Mouse (Mus musculus): ENCODE measurements at regions not wholly inside any gene's neighbourhood (a gene's known extent, or its start where the extent isn't known, plus 50 kb on each side); places are given as distances from the start of the nearest gene placed in this dataset.

- DNase-seq (ENCODE audit: low spot score): peak; percentile 7
These were observed 222.7 kb downstream of the Fam84b start for GRCm38 (mm10) chr15:60630756-60631402.

GRCm38 (mm10) chr15:60618801-60619200 is 234.8 kb downstream of the Fam84b start:
- no peak for DNase-seq (ENCODE audit: low spot score)

- no peak for DNase-seq (ENCODE audit: low spot score)
These were observed 236.2 kb downstream of the Fam84b start for GRCm38 (mm10) chr15:60617371-60617770.

GRCm38 (mm10) chr15:60601885-60602284 is 251.7 kb downstream of the Fam84b start:
- DNase-seq (ENCODE audit: low spot score): no peak

GRCm38 (mm10) chr15:60577084-60577483 is 276.5 kb downstream of the Fam84b start:
- DNase-seq (ENCODE audit: low spot score): no peak

- DNase-seq (ENCODE audit: low spot score): no peak
These were observed 287.3 kb downstream of the Fam84b start for GRCm38 (mm10) chr15:60566267-60566666.

GRCm38 (mm10) chr15:60565017-60565416 is 288.6 kb downstream of the Fam84b start:
- DNase-seq (ENCODE audit: low spot score): no peak

GRCm38 (mm10) chr15:60560641-60561040 is 292.9 kb downstream of the Fam84b start:
- no peak for DNase-seq (ENCODE audit: low spot score)

- DNase-seq (ENCODE audit: low spot score): no peak
These were observed 297.9 kb downstream of the Fam84b start for GRCm38 (mm10) chr15:60555691-60556090.

GRCm38 (mm10) chr15:60554587-60554986 is 299.0 kb downstream of the Fam84b start:
- DNase-seq (ENCODE audit: low spot score): no peak

GRCm38 (mm10) chr15:60548045-60548444 is 305.5 kb downstream of the Fam84b start:
- no peak for DNase-seq (ENCODE audit: low spot score)

GRCm38 (mm10) chr15:60537191-60537590 is 316.4 kb downstream of the Fam84b start:
- no peak for DNase-seq (ENCODE audit: low spot score)

- no peak for DNase-seq (ENCODE audit: low spot score)
These were observed 318.9 kb downstream of the Fam84b start for GRCm38 (mm10) chr15:60534701-60535100.

- no peak for DNase-seq (ENCODE audit: low spot score)
These were observed 336.8 kb downstream of the Fam84b start for GRCm38 (mm10) chr15:60516810-60517209.

- no peak for DNase-seq (ENCODE audit: low spot score)
These were observed 376.7 kb downstream of the Fam84b start for GRCm38 (mm10) chr15:60476755-60477310.

- DNase-seq (ENCODE audit: low spot score): no peak
These were observed 378.5 kb downstream of the Fam84b start for GRCm38 (mm10) chr15:60475086-60475485.

GRCm38 (mm10) chr15:60431916-60432315 is 415.5 kb upstream of the 4933412E24Rik start:
- DNase-seq (ENCODE audit: low spot score): no peak

GRCm38 (mm10) chr15:60419081-60419480 is 402.7 kb upstream of the 4933412E24Rik start:
- peak; percentile 21 for DNase-seq (ENCODE audit: low spot score)

GRCm38 (mm10) chr15:60392267-60392666 is 375.9 kb upstream of the 4933412E24Rik start:
- DNase-seq (ENCODE audit: low spot score): no peak

GRCm38 (mm10) chr15:60390336-60390735 is 373.9 kb upstream of the 4933412E24Rik start:
- no peak for DNase-seq (ENCODE audit: low spot score)

- no peak for DNase-seq (ENCODE audit: low spot score)
These were observed 371.5 kb upstream of the 4933412E24Rik start for GRCm38 (mm10) chr15:60387962-60388361.

All from left cerebral cortex, adult 11 months (tissue).